Mouse (Mus musculus) liver, embryonic 14.5 days (tissue): Measurements from ENCODE around the gene Gm11146.

ENCODE experiments used
- CTCF ChIP-seq: IDR thresholded peaks from 2 replicates; pipeline ENCODE4 v1.5.1; 2016; ENCODE audit warnings: antibody characterized with exemption, low read depth, control low read depth
- EP300 ChIP-seq: IDR thresholded peaks from 2 replicates; pipeline ENCODE4 v1.6.1; 2016; ENCODE audit warnings: antibody characterized with exemption, low read depth

- TF ChIP-seq CTCF (no peak), EP300 (no peak)
Observed at GRCm38 (mm10) chr16:77595661-77596060, 6.2 kb downstream of the Gm11146 start.
